Mouse (Mus musculus) adrenal gland, adult (tissue): ENCODE results near the gene Gcnt4.

ENCODE experiments used
- DNase-seq, 2 experiments: peaks; one replicate each; pipeline ENCODE4 v3.0.0; 2022 to 2023; ENCODE audit warnings: low spot score in 1 of 2; ENCODE audit not compliant: inconsistent age in 2 of 2

Gene Gcnt4

DNA sequence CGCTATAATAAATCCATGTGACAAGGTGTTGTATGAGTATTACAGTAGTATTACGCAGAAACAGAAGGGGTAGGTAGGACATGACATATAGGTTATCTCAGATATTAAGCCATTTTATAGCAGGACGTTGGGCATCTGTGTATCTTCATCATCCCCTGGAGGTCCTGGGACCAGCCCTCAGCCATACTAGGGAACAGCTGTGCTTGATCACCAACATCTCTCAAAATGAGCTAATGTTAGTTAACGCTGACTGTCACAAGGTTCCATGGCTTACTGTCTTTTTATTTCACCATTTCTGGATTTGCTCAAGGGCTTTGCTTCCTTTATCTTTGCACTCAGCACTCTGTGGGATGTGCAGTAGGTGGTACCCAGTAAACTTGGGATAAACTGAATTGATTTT is 21.3 kb downstream of the Gcnt4 start:
- no peak for DNase-seq

DNA sequence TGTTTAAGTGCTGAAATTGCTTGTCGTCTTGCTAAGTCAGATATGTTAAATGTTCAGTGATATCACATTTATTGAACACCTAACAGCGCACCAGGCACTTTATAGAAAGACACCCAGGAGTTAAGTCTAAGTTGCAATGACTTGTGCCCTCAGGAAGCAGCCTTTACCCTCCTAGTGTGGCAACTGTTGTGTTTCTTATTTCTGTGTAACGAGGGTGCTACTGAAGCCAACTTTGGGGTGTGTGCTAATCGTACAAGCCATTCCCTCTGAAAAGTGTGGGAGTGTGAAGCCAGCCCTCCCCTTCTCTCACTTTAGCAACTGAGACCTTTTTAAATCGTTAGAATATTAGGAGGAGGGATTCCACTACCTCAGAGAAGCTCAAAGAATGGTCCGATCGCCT is 23.2 kb downstream of the Gcnt4 start:
- DNase-seq, result no peak

DNA sequence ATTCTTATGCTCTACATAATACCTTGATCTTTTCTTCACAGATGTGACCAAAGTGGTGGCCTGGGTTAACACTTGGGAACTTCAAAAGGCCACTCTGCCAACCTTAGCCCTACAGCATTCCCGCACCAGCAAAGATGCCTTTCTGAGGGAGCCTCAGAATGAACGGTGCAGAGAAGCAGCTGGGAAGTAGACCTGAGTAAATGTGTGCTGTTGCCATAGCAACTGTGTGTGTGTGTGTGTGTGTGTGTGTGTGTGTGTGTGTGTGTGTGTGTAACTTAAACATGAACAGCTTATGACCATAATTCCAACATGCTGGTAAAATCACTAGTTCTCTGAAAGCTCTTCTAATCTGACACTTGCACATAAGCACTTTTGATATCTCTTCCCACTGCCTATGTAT is 27.4 kb downstream of the Gcnt4 start:
- DNase-seq, result no peak

GRCm38 (mm10) chr13:96956466-96956865 is 32.0 kb downstream of the Gcnt4 start:
- no peak for DNase-seq

DNA sequence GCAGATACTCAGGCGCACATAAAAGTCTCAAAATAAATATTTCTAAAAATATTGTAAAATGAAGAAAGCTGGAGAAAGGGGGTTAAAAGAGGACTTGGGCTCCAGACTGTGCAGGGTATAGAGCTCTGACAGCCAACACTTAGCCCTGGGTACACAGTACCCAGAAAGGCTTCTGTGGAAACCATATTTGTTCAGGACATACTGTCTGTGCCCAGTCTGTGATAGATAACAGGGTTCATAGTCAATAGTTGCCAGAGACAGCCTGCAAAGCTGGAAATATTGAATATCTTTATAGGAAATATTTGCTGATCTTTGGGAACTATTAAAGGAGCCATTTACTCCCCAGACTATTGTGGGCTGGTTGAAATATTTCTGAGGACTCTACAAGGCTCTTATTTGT is 35.5 kb downstream of the Gcnt4 start:
- DNase-seq, result no peak

- DNase-seq, result no peak
Measured at GRCm38 (mm10) chr13:96961366-96962157, 37.1 kb downstream of the Gcnt4 start.

- no peak for DNase-seq
Measured at GRCm38 (mm10) chr13:96962801-96963200, 38.3 kb downstream of the Gcnt4 start.

DNA sequence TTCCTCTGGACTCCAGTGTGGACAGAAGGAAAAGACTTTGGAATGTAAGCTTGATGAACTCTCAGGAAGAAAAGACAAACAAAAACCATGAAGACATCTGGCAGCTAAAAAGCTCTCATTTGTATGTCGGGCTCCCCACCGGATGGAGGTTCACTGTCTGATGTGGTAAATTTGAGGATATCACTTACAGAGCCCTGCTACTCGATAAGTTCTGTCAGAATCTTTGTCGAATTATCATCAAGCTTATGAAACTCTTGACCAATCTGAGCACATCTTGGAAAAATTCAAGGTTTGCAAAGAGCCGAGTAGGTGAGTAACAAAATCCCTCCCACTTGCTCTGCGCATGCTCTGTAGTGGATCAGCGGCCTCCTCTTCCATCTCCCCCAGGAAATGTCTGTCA is 40.5 kb downstream of the Gcnt4 start:
- DNase-seq, result no peak

DNA sequence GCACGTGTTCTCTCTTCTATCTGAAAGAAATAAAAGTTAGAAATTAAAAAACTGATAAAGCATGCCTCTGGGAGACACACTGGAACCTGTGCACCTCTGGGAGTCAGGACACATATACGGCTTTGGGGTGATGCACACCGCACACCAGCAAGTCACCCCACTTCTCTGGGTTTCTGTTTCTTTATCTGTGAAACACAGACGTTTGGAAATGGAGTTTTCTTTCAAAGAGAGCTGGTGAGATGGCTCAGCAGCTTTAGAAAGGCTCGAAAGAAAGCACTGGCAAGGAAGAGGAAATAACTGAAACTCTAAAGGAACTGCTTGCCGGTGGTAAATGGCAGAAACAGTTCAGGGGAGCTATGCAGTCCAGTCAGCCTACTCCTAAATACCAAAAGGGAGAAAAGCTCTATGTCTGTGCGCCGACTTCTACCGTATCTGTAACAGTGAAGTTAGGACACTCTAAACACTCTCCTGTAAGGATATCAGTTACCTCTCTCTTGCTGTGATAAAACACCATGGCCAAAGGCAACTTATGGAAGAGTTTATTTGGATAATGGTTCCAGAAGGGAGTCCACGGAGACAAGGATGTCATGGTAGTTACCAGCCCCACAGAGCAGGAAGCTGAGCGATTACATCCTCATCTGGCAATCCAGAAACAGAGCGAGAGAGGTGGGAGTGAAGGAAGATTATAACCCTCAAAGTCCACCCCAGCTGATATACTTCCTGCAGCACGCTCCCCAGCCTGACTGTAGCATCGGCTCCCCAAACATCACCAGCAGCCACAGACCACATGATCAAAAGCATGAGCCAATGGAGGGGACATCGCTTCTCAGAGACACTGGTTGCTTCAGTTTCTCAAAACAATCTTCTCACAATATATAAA is 42.0 kb downstream of the Gcnt4 start:
- DNase-seq, result no peak

DNA sequence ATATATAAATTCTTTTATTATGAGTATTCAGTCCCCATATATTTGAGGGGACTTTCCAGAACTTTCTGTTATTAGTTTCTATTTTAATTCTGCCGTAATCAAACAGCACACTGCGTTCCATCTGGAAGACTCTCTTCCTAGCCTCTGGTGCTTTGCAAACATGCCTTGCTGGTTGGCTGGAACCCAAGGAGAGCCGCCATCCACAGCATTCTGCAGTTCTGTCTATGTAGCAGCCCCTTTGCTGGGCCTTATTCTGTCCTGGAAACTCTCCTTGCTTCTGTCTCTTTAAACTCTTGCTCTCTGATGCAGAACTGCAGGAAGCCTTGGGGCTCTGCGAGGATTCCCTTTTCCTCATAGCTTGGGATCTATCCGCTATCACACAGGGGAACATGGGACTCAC is 42.6 kb downstream of the Gcnt4 start:
- DNase-seq, result no peak

DNA sequence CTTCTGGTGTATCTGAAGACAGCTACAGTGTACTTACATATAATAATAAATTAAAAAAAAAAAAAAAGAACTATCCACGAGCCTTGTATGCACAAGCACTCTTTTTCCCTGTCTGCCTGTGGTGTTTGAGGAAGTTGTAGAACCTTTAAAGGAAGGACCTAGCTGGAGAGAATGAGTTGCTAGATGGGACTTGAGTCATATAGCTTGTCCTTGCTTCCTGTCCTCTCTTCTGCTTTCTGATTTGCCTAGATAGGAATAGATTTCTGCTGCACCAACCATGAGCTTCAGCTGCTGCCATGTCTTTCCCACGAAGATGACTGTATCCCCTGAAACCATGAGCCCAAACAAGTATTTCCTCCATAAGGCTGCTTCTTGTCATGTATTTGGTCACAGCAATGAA is 43.3 kb downstream of the Gcnt4 start:
- no peak for DNase-seq

- peak; percentile 11 to 64 for DNase-seq
Measured at GRCm38 (mm10) chr13:96971076-96971475, 46.6 kb downstream of the Gcnt4 start.

DNA sequence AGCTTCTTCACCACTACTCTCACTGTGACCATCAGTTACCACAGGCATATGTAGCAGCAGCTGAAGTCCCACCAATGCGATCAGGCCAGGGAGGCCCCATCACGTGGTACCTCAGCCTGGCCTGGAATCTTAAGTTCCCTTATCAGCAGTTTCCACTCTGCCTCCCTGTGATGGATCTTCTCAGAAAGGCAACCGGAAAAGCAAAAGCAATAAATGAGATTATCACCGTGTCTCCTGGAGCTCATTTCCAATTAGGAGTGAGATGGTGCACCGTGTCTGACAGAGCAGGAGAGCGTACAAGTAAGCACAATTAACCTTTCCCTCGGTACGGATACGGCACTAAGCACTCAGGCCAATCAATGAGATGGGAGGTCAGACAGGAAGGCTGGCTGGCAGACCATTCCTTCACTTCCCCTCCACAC is 47.4 kb downstream of the Gcnt4 start:
- no peak for DNase-seq

GRCm38 (mm10) chr13:96973318-96973717 is 48.8 kb downstream of the Gcnt4 start:
- peak in 1 of 2 experiments; percentile 41 for DNase-seq

DNA sequence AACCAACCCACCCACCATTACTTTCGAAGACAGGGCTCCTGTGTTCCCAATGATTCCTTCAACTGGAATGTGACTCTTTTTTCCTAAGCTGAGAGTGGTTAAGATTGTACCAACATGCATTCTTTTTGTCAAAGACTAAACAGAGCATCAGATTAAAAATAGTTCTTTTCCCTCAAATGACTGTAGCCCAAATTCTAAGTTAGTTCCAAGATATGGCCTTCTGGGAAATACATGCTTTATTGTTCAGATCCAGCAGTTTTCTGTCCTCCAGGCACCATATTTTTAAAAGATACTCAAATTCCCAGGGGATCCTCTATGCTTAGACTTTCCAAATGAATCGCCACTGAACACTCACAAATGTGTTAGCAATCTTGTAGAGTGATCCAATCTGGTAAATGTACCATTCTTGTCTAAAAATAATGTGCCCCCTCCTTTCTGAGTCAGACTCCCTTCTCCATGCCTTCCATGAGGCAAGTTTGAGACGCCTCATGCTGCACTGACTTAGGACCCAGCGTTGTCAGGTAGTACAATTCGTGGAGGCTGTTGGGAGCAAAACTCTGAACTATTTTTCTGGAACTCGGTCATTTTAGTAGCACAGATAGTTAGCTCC is 52.6 kb downstream of the Gcnt4 start:
- no peak for DNase-seq

DNA sequence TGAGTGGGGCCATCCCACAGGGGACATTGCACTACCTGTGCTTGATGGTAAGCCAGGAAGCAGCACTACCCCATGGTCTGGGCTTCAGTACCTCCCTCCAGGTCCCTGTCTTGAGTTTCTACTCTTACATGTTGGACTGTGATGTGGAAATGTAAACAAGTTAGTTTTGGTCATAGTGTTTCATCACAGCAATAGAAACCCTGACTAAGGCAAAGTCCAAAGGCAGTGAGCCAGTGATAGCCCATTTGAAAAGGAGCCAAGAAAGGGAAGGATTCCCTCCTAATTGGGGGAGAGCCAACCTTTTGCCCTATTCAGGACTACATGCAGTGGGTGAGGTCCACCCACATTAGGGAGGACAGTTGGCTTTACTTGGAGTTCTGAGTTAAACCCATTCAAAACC is 56.1 kb downstream of the Gcnt4 start:
- no peak for DNase-seq

DNA sequence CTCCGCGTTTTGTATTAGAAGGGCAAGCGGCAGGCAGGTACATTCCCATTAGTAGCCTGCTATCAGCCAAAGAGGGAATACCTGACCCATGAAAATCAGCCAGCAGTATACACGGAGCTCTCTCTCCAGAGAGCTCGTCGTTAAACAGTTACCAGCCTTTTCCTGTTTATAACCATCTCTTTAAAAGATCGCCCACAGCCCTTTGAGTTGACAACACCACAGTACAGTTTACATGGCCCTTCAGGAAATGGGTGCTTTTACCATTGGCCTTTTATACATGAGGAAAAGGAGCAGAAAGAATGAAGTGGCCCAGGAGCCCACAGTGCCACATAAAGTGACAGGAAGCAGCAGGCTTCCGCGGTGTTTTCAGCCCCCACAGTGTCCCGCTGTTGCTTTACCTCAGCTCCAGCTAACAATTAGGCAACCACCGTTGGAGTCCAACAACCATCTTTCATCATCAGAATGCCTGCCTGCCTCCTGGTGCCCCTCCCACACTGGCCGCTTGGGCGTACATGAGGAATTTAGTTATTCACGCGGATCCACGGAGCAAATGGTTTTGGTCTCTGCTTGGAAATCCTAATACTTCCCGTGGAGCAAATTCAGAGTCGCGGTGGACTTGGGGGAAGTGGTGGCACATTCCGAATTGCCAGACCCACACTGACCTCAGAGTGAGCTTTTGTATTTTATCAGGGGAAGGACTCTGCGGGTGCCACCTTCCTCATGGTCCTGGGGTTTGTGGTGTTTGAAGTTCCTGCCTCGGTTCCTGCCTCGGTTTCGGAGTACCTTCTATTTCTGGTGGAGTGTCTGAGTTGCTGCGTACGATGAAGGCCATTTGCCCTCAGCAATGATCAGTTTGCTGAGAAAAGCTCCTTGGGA is 59.0 kb downstream of the Gcnt4 start:
- DNase-seq, result peak in 1 of 2 experiments; percentile 31

DNA sequence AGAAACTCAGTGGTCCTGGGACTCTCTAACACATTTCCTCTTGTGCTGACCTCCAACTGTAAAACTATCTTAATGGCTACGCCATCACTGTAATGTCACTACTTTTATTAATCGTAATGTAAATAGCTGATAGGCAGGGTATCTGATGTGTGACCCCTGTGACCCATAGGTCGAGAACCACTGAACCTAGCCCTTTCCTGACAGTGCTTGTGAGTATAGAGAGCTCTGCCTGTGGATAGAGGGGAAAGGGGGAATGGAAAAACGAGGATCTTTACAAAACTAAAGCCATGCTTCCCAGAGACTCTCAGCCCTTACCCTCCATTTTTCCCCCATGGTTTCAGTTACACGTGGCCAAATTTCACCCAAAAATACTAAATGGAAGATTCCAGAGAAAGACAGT is 60.2 kb downstream of the Gcnt4 start:
- no peak for DNase-seq

DNA sequence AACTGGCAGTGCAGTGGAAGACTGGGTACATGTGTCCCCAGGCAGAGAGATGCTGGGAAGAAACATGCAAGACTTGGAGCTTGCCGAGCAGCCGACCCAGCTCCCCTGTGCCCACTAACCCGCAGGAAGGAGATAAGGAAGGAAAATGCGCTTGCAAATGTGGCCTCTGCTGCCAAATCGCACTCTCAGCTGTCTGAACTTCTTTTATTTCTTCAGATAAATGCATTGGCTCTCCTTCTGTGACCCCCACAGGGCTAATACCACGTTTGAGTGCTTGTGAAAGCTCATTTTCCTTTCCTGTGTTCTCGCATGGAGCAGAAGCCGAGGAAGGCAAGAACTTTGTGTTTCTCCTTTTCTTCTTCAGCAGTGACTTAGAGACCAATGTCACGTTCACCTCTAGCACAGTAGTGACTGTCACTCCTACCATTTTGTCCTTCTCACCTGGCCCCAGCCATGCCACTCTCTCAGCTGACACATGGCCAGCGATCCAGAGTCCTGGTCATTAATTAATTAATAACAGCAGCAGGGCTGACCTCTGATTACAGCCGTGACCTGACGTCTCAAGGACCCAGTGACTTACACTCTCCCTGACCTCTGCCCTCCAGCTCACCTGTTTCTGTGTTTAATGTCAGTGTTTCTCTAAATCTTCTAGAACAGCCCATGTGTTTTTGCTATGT is 61.2 kb downstream of the Gcnt4 start:
- DNase-seq, result no peak

GRCm38 (mm10) chr13:96989129-96989528 is 64.6 kb downstream of the Gcnt4 start:
- no peak for DNase-seq
